In genomic region chr5:20880797-20881775, GRCm38 (mm10) we compare ENCODE assay signal across 8 mouse cellular contexts. TPM values are rescaled to one million over a fixed set of nuclear protein-coding genes. Genes with fewer than 3 reads are reported as not detected.
DNase-seq lines count a peak whose midpoint lies in the region; ATAC-seq and TF ChIP-seq lines count a peak whose summit lies in the region.

No protein-coding gene starts in this region.

- no peak for TF ChIP-seq POLR2A in cortical plate, adult 2 months (IDR thresholded peaks at IDR 0.05; ENCODE audit: extremely low read depth, insufficient read depth, low read length)

- H3K27me3 ChIP-seq in intestine, embryonic 15.5 days (replicated peaks), result no peaks in the 10 kb centered on the region

- H3K4me2 ChIP-seq in intestine, embryonic 15.5 days (replicated peaks), result peak overlapping the region; percentile 72

- peaks cover 4% of the 10 kb centered on the region; the same call in 1 of the 2 replicates for H3K36me3 ChIP-seq in intestine, embryonic 15.5 days

- H3K4me3 ChIP-seq in cortical plate, adult 2 months (ENCODE audit: insufficient read depth, low read length), result peak overlapping the region; percentile 99
- H3K4me3 ChIP-seq in intestine, embryonic 15.5 days (replicated peaks), result peak overlapping the region; percentile 92

- no peak for TF ChIP-seq CTCF in cortical plate, adult 2 months (IDR thresholded peaks at IDR 0.05; ENCODE audit: extremely low read depth, insufficient read depth, low read length)

- ATAC-seq in intestine, embryonic 15.5 days, result no peak
- peak; percentile 8 for ATAC-seq in megakaryocyte progenitor cell, adult 5-6 weeks (replicated peaks; ENCODE audit: poor library complexity)

- intact Hi-C loops in left cerebral cortex, postnatal 25 days (cut with DNase I), result no loop called here

- under 1% methylated on average over 52 of the region's 64 CpGs for WGBS in intestine, embryonic 15.5 days

- H3K4me1 ChIP-seq in cortical plate, adult 2 months (ENCODE audit: control insufficient read depth, insufficient read depth, low read length), result peaks cover 7% of the 10 kb centered on the region
- H3K4me1 ChIP-seq in intestine, embryonic 15.5 days (replicated peaks), result peaks cover 16% of the 10 kb centered on the region; the same call in 1 of the 2 replicates

- peak overlapping the region; percentile 48 for H3K27ac ChIP-seq in cortical plate, adult 2 months (ENCODE audit: insufficient read depth, low read length)
- peak overlapping the region; percentile 95 for H3K27ac ChIP-seq in intestine, embryonic 15.5 days

- DNase-seq in T-cell, adult 2 months (ENCODE audit: low spot score), result peak; percentile 44
- DNase-seq in gastrocnemius, adult 8-10 months (ENCODE audit: low spot score in 2 of 2), result peak; percentile 24 to 49
- DNase-seq in left cerebral cortex, postnatal 25 days (ENCODE audit: low spot score in 2 of 2), result peak; percentile 33 to 51
- DNase-seq in right cerebral cortex, postnatal 14 days, result peak; percentile 66
- DNase-seq in urinary bladder, postnatal 14 days (ENCODE audit: low spot score), result peak; percentile 46

- H3K9me3 ChIP-seq in intestine, embryonic 15.5 days, result no peaks in the 10 kb centered on the region

- peak overlapping the region; percentile 77 for H3K9ac ChIP-seq in intestine, embryonic 15.5 days

RNA-seq across cellular contexts. Expression of gene Phtf2, which starts 0.8 kb away (rescaled TPM):
- 8.8 and 10.2 TPM in 2 replicates for polyA plus RNA-seq in cortical plate, adult 2 months (2012; rRNA removed)
- 100 to 1,000 TPM; 159 to 188 (median 172) TPM for total RNA-seq in gastrocnemius, adult 8-10 months (2022)
- 7.5 and 8.4 TPM in 2 replicates for polyA plus RNA-seq in intestine, embryonic 15.5 days (2015; fragmentation: Nextera tagmentation; extraction: Ambion mirVana)
- total RNA-seq in left cerebral cortex, postnatal 25 days (2021), result 10 to 100 TPM; 18.8 to 20.1 TPM
- total RNA-seq in megakaryocyte progenitor cell, adult 5-6 weeks (2015), result 9.7 and 15.2 TPM in 2 replicates
- 10.0 and 23.0 TPM in 2 replicates for total RNA-seq in megakaryocyte progenitor cell, adult 5-6 weeks (2017)

RNA-seq across cellular contexts. Expression of gene Tmem60, which starts 0.9 kb away (rescaled TPM):
- polyA plus RNA-seq in cortical plate, adult 2 months (2012; rRNA removed), result 35.6 and 37.4 TPM in 2 replicates
- total RNA-seq in gastrocnemius, adult 8-10 months (2022), result 10 to 100 TPM; 19.2 to 22.0 (median 21.4) TPM
- polyA plus RNA-seq in intestine, embryonic 15.5 days (2015; fragmentation: Nextera tagmentation; extraction: Ambion mirVana), result 51.3 and 58.2 TPM in 2 replicates
- total RNA-seq in left cerebral cortex, postnatal 25 days (2021), result 10 to 100 TPM; 23.1 to 23.9 TPM
- 29.5 and 34.9 TPM in 2 replicates for total RNA-seq in megakaryocyte progenitor cell, adult 5-6 weeks (2015)
- 12.6 and 14.0 TPM in 2 replicates for total RNA-seq in megakaryocyte progenitor cell, adult 5-6 weeks (2017)

Comparison
In these comparisons a context has a peak if more than half of its experiments do, and no peak if none do; other contexts are left out.
1. RNA of gene Phtf2, which starts 0.8 kb away (total RNA-seq): 159 to 188 TPM in gastrocnemius, adult 8-10 months; 18.8 to 20.1 TPM in left cerebral cortex, postnatal 25 days and 9.7 to 23.0 TPM in megakaryocyte progenitor cell, adult 5-6 weeks; every median in the first group is over 4 times any median in the second.
2. Peak in every context shown above with its lines, with median percentiles within 50 percentile points of each other: DNase-seq.